Mouse (Mus musculus) heart, embryonic 16.5 days (tissue): ENCODE data around the gene Kctd20. TPM values are rescaled to one million over a fixed set of nuclear protein-coding genes. Genes with fewer than 3 reads are reported as not detected.
A peak's percentile ranks its signal among the peaks of the same experiment; 100 is the strongest.
"Not testable (repeated sequence)": the region's sequence is repeated elsewhere in the genome, so short reads cannot be mapped to it uniquely, and the experiment has no call there.

ENCODE experiments used
- ATAC-seq: fragments of 200-750 bp; cut with Nextera tagmentation; replicated peaks from 2 replicates; pipeline ENCODE4 v1.8.0; 2017; ENCODE audit warnings: moderate number of reproducible peaks; ENCODE audit not compliant: insufficient read depth, low FRiP score; ENCODE audit errors: extremely low read depth
- H3K27ac ChIP-seq: fragments of 300-500 bp; sonication (generic); 2 replicates; pipeline ENCODE4 v1.5.1; 2014; ENCODE audit warnings: mild to moderate bottlenecking, low read length, control low read depth, moderate library complexity
- H3K27me3 ChIP-seq: fragments of 300-500 bp; sonication (generic); 2 replicates; pipeline ENCODE4 v1.6.1; 2014; ENCODE audit warnings: low read length, mixed read lengths; ENCODE audit not compliant: control insufficient read depth, insufficient read depth
- H3K36me3 ChIP-seq: fragments of 300-500 bp; sonication (generic); 2 replicates; pipeline ENCODE4 v1.6.1; 2014; ENCODE audit not compliant: control insufficient read depth, insufficient read depth
- H3K4me1 ChIP-seq: fragments of 300-500 bp; sonication (generic); 2 replicates; pipeline ENCODE4 v1.6.1; 2014; ENCODE audit warnings: low read length, mixed read lengths; ENCODE audit not compliant: control insufficient read depth, insufficient read depth
- H3K4me2 ChIP-seq: fragments of 300-500 bp; sonication (generic); 2 replicates; pipeline ENCODE4 v1.6.1; 2014; ENCODE audit warnings: low read depth, mild to moderate bottlenecking, control low read depth, low read length
- H3K4me3 ChIP-seq: fragments of 300-500 bp; sonication (generic); 2 replicates; pipeline ENCODE4 v1.5.1; 2014; ENCODE audit warnings: mild to moderate bottlenecking, control low read depth, low read length
- H3K9ac ChIP-seq: fragments of 300-500 bp; sonication (generic); 2 replicates; pipeline ENCODE4 v1.6.1; 2014; ENCODE audit warnings: low read length, control low read depth
- H3K9me3 ChIP-seq: fragments of 300-500 bp; sonication (generic); replicated peaks from 2 replicates; pipeline ENCODE4 v1.6.1; 2016; ENCODE audit warnings: low read length; ENCODE audit not compliant: control insufficient read depth
- WGBS: fragments of 180-500 bp; shearing (Covaris S2); extraction: QIAGEN DNeasy Blood & Tissue Kit; methylation state at CpG from one replicate; pipeline ENCODE4 v1.1.7; 2014; 5-methylcytosine and 5-hydroxymethylcytosine counted together
- polyA plus RNA-seq: library from polyadenylated mRNA; unstranded; fragments of >200 nt; fragmentation: Nextera tagmentation; extraction: Ambion mirVana; gene quantifications from 2 replicates; pipeline ENCODE4 v1.2.1, GENCODE M21; 2015

Kctd20 gene
- polyA plus RNA-seq, 1 experiment from 2014 or later, result 56.8 TPM

DNA sequence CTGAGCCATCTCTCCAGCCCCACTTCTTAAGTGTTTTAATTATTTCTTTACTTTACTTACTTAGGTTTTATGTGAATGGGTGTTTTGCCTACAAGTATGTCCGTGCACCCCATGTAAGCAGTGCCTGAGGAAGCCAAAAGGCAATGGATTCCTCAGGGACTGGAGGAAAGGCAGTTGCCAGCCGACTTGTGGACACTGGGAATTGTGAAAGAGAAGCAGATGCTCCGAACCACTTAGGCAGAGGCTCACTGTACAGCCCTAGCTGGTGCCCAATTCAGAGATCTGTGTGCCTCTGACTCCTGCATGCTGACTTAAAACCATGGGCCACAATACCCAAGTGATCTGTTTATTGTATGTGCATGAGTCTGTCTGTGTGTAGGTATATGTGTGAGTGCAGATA is 37.2 kb downstream of the Kctd20 start:
- no peaks in the 10 kb centered on the region for H3K9me3 ChIP-seq
- H3K4me3 ChIP-seq, result no peak overlapping the region
- no peak overlapping the region for H3K27ac ChIP-seq
- no peak for ATAC-seq
- no peak overlapping the region for H3K9ac ChIP-seq
- no peak overlapping the region for H3K4me2 ChIP-seq
- H3K4me1 ChIP-seq, result peaks cover 10% of the 10 kb centered on the region
- peaks cover 37% of the 10 kb centered on the region for H3K36me3 ChIP-seq
- WGBS, result 80% methylated on average over 3 of the region's 3 CpGs
- H3K27me3 ChIP-seq, result no peaks in the 10 kb centered on the region

DNA sequence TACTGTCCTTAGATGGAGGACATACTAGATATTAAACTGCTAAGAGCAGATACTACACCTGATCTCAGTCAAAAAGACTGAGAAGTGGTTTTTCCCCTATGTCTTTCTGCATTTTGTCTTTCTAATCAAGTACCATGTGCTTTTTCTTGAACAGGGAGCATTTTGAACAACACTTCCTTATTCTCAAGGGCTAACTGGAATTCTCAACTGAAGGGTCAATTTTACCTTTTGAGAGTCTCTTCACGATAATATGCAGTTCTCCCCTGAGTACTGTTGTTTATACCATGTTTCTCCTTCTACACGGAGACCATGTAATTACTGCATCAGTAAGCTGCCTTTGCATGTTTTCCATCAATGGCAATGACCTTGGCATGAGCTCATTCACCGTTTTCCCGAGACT is 38.3 kb downstream of the Kctd20 start:
- Histone ChIP-seq H3K27ac (no peak overlapping the region), H3K9me3 (no peaks in the 10 kb centered on the region), H3K4me1 (peaks cover 10% of the 10 kb centered on the region), H3K27me3 (no peaks in the 10 kb centered on the region), H3K4me2 (no peak overlapping the region), H3K36me3 (peaks cover 40% of the 10 kb centered on the region), H3K4me3 (no peak overlapping the region), H3K9ac (no peak overlapping the region)
- WGBS, result 42% methylated on average over 4 of the region's 4 CpGs
- ATAC-seq, result no peak

DNA sequence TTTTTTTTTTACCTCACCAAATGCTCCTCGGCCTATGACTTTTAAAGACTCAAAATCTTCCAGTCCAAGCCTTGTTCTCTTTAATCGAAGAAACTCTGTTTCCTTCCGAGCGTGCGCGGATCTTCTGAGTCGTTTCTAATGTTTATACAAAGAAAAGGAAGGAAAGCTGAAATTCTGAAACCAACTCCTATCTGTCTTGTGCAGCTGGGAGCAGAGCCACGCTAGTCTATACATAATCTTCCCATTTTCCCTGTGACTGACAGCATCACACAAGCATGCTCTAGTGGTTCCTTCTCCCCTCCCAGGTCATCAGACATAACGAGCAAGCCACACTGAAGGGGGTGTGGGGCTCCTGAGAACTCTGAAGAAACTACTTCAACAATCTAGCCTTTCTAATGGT is 39.5 kb downstream of the Kctd20 start:
- H3K27ac ChIP-seq, result no peak overlapping the region
- H3K4me3 ChIP-seq, result no peak overlapping the region
- no peak overlapping the region for H3K9ac ChIP-seq
- no peak for ATAC-seq
- H3K9me3 ChIP-seq, result no peaks in the 10 kb centered on the region
- no peaks in the 10 kb centered on the region for H3K27me3 ChIP-seq
- WGBS, result 62% methylated on average over 9 of the region's 9 CpGs
- H3K4me1 ChIP-seq, result peaks cover 10% of the 10 kb centered on the region
- H3K4me2 ChIP-seq, result no peak overlapping the region
- peaks cover 39% of the 10 kb centered on the region for H3K36me3 ChIP-seq

GRCm38 (mm10) chr17:28992105-28992504 is 40.4 kb downstream of the Kctd20 start:
- 38% methylated on average over 7 of the region's 7 CpGs for WGBS
- 0 out of 2 replicates have a peak overlapping the region, but pooled peaks have one; percentile 24 for H3K27ac ChIP-seq
- peaks cover 10% of the 10 kb centered on the region for H3K4me1 ChIP-seq
- no peak for ATAC-seq
- H3K36me3 ChIP-seq, result peaks cover 31% of the 10 kb centered on the region
- no peaks in the 10 kb centered on the region for H3K27me3 ChIP-seq
- no peak overlapping the region for H3K4me2 ChIP-seq
- no peak overlapping the region for H3K4me3 ChIP-seq
- no peaks in the 10 kb centered on the region for H3K9me3 ChIP-seq
- H3K9ac ChIP-seq, result peak overlapping the region; percentile 22; the same call in 1 of the 2 replicates

- H3K4me2 ChIP-seq, H3K9me3 ChIP-seq, H3K9ac ChIP-seq, ATAC-seq, H3K27me3 ChIP-seq, H3K27ac ChIP-seq, H3K4me3 ChIP-seq: not testable (repeated sequence)
- Histone ChIP-seq H3K36me3 (peaks cover 25% of the 10 kb centered on the region), H3K4me1 (peaks cover 10% of the 10 kb centered on the region)
- WGBS, result 100% methylated on average over 1 of the region's 1 CpGs
These were observed 41.3 kb downstream of the Kctd20 start for GRCm38 (mm10) chr17:28993004-28993403.

DNA sequence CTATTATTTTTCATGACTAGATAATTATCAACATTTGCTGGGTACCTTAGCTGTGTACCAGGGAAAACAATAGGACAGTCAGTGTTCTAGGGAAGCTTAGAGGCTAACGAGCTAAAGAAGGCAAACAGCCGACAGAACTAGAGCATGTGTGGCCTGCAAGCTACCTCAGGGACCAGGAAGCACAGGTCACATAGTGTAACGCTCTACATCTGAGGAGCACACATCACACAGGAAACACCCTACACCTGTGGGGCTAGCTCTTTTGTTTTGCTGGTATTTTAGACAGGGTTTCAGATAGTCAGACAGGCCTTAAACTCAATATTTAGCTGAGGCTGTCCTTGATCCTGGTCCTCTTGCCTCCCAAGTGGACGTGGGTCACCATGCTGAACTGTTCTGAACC is 42.9 kb downstream of the Kctd20 start:
- H3K36me3 ChIP-seq, result peaks cover 31% of the 10 kb centered on the region
- WGBS, result 84% methylated on average over 4 of the region's 4 CpGs
- H3K9me3 ChIP-seq, result no peaks in the 10 kb centered on the region

GRCm38 (mm10) chr17:29000465-29000864 is 48.7 kb downstream of the Kctd20 start:
- H3K9ac ChIP-seq, result no peak overlapping the region
- no peaks in the 10 kb centered on the region for H3K9me3 ChIP-seq
- H3K4me1 ChIP-seq, result no peaks in the 10 kb centered on the region
- H3K4me3 ChIP-seq, result no peak overlapping the region
- no peak overlapping the region for H3K27ac ChIP-seq
- WGBS, result 85% methylated on average over 6 of the region's 6 CpGs
- H3K36me3 ChIP-seq, result peaks cover 33% of the 10 kb centered on the region
- no peak for ATAC-seq
- H3K4me2 ChIP-seq, result no peak overlapping the region
- no peaks in the 10 kb centered on the region for H3K27me3 ChIP-seq

More for the DNA sequence above, 42.9 kb downstream of the Kctd20 start:
- Histone ChIP-seq H3K4me3 (no peak overlapping the region), H3K9ac (no peak overlapping the region), H3K4me2 (no peak overlapping the region), H3K27ac (no peak overlapping the region), H3K4me1 (peaks cover 10% of the 10 kb centered on the region), H3K27me3 (no peaks in the 10 kb centered on the region)
- no peak for ATAC-seq

DNA sequence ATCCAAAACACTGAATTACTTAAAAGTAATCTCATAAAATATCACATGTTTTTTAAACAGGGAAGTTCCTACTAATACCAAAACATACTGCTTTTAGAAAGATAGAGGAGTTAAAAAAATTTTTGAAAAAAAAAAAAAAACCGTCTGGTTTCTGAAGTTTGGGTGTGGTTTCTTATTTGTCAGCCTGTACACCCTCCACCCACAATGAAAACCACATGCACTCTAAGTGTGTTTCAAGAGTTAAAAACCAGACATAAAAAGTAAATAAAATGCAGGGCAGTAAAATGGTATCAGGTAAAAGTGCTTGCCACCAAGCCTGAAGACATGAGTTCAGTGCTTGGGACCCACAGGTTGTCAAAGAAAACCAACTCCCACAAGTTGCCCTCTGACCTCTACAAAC is 52.0 kb downstream of the Kctd20 start:
- peaks cover 22% of the 10 kb centered on the region for H3K36me3 ChIP-seq
- no peaks in the 10 kb centered on the region for H3K9me3 ChIP-seq
- no peaks in the 10 kb centered on the region for H3K27me3 ChIP-seq
- H3K4me2 ChIP-seq, result no peak overlapping the region
- no peak for ATAC-seq
- H3K27ac ChIP-seq, result no peak overlapping the region
- no peak overlapping the region for H3K4me3 ChIP-seq
- H3K9ac ChIP-seq, result no peak overlapping the region
- H3K4me1 ChIP-seq, result peaks cover 7% of the 10 kb centered on the region
- 61% methylated on average over 1 of the region's 1 CpGs for WGBS

DNA sequence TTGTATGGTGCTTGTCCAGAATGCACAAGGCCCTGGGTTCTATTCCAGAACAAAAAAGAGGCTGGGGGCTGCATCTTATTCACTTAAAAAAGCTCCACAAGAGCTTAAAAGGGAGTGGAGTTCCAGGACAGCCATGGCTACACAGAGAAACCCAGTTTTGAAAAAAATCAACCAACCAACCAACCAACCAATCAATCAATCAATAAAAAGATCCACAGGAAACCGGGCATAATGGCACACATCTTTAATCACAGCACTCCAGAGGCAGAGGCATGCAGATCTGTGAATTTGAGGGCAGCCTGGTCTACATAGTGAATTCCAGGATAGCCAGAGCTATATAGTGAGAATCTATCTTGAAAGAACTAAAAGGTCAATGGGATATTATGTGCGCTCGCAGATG is 53.3 kb downstream of the Kctd20 start:
- no peak overlapping the region for H3K4me3 ChIP-seq
- WGBS, result 96% methylated on average over 3 of the region's 3 CpGs
- no peak overlapping the region for H3K27ac ChIP-seq
- ATAC-seq, result no peak
- H3K9me3 ChIP-seq, result no peaks in the 10 kb centered on the region
- H3K36me3 ChIP-seq, result peaks cover 12% of the 10 kb centered on the region
- no peak overlapping the region for H3K9ac ChIP-seq
- no peaks in the 10 kb centered on the region for H3K27me3 ChIP-seq
- H3K4me1 ChIP-seq, result peaks cover 7% of the 10 kb centered on the region
- H3K4me2 ChIP-seq, result no peak overlapping the region
